Mouse (Mus musculus) lung, postnatal 0 days (tissue): ENCODE measurements around the gene Esrrb.

ENCODE experiments used
- CTCF ChIP-seq: IDR thresholded peaks from 2 replicates; pipeline ENCODE4 v1.5.1; 2016; ENCODE audit warnings: antibody characterized with exemption, mild to moderate bottlenecking
- EP300 ChIP-seq: IDR thresholded peaks from 2 replicates; pipeline ENCODE4 v1.6.1; 2016; ENCODE audit warnings: antibody characterized with exemption, mild to moderate bottlenecking, control low read depth

- TF ChIP-seq CTCF: no peak
- TF ChIP-seq EP300: no peak
Measured at GRCm38 (mm10) chr12:86565996-86566395, 205.1 kb downstream of the Esrrb start.
